Mouse (Mus musculus) kidney, adult 2 months (tissue): ENCODE data around the gene Ntm.

Experiments used
- CTCF ChIP-seq: fragments of 200-500 bp; conservative IDR thresholded peaks from 2 replicates; pipeline ENCODE4 v1.5.1; 2011; ENCODE audit warnings: low read depth, mild to moderate bottlenecking, control low read depth, low read length, moderate library complexity, mixed read lengths; ENCODE audit not compliant: insufficient read depth, insufficient read length
- POLR2A ChIP-seq: fragments of 200-500 bp; IDR thresholded peaks from one replicate; pipeline ENCODE4 v1.6.1; 2011; ENCODE audit warnings: low read depth, low read length, control low read depth

- TF ChIP-seq POLR2A (no peak), CTCF (no peak)
Observed at GRCm38 (mm10) chr9:29960236-29960635, 2.7 kb downstream of the Ntm start.
